Mouse (Mus musculus): ENCODE results near the gene Gmeb2. TPM values are rescaled to one million over a fixed set of nuclear protein-coding genes. Genes with fewer than 3 reads are reported as not detected.

The Gmeb2 gene
- polyA plus RNA-seq, 1 experiment from 2014 or later: 21.6 TPM

- no peak for DNase-seq (ENCODE audit: extremely low spot score, low spot score)
- 3% methylated on average over 34 of the region's 34 CpGs for WGBS
- peaks cover 67% of the 10 kb centered on the region for H3K27me3 ChIP-seq (ENCODE audit: poor library complexity, severe bottlenecking)
Measured at GRCm38 (mm10) chr2:181212389-181213020, 75.3 kb downstream of the Gmeb2 start.

GRCm38 (mm10) chr2:181206118-181206517 lies 81.7 kb downstream of the Gmeb2 start:
- 88% methylated on average over 9 of the region's 9 CpGs for WGBS
- Histone ChIP-seq H3K27me3 (ENCODE audit: poor library complexity, severe bottlenecking) (peaks cover 25% of the 10 kb centered on the region), H3K36me3 (replicated peaks) (no peaks in the 10 kb centered on the region), H3K27ac (no peak overlapping the region), H3K4me3 (no peak overlapping the region), H3K4me1 (no peaks in the 10 kb centered on the region), H3K9me3 (no peaks in the 10 kb centered on the region)
- DNase-seq (ENCODE audit: extremely low spot score, low spot score): no peak

More at GRCm38 (mm10) chr2:181212389-181213020, 75.3 kb downstream of the Gmeb2 start:
- H3K36me3 ChIP-seq (replicated peaks): no peaks in the 10 kb centered on the region
- peaks cover 19% of the 10 kb centered on the region for H3K4me1 ChIP-seq
- H3K27ac ChIP-seq: no peak overlapping the region
- H3K9me3 ChIP-seq: no peaks in the 10 kb centered on the region
- peak overlapping the region; percentile 48 for H3K4me3 ChIP-seq

- DNase-seq (ENCODE audit: extremely low spot score, low spot score): no peak
- H3K36me3 ChIP-seq (replicated peaks): no peaks in the 10 kb centered on the region
- WGBS: 91% methylated on average over 5 of the region's 5 CpGs
- H3K4me3 ChIP-seq: no peak overlapping the region
- H3K27ac ChIP-seq: no peak overlapping the region
- H3K9me3 ChIP-seq: no peaks in the 10 kb centered on the region
- no peaks in the 10 kb centered on the region for H3K4me1 ChIP-seq
- peaks cover 21% of the 10 kb centered on the region for H3K27me3 ChIP-seq (ENCODE audit: poor library complexity, severe bottlenecking)
Measured at GRCm38 (mm10) chr2:181205678-181206077, 82.2 kb downstream of the Gmeb2 start.

GRCm38 (mm10) chr2:181202886-181203285 lies 84.9 kb downstream of the Gmeb2 start:
- DNase-seq (ENCODE audit: extremely low spot score, low spot score): no peak
- WGBS: 82% methylated on average over 6 of the region's 6 CpGs
- H3K27me3 ChIP-seq (ENCODE audit: poor library complexity, severe bottlenecking): no peaks in the 10 kb centered on the region
- H3K4me1 ChIP-seq: no peaks in the 10 kb centered on the region
- H3K36me3 ChIP-seq (replicated peaks): no peaks in the 10 kb centered on the region
- H3K4me3 ChIP-seq: no peak overlapping the region
- H3K9me3 ChIP-seq: no peaks in the 10 kb centered on the region
- H3K27ac ChIP-seq: no peak overlapping the region

- no peaks in the 10 kb centered on the region for H3K4me1 ChIP-seq
- 87% methylated on average over 3 of the region's 3 CpGs for WGBS
- no peak within 1 kb of the TSS for H3K4me3 ChIP-seq
- H3K36me3 ChIP-seq (replicated peaks): no peaks in the 10 kb centered on the region
- no peak for DNase-seq (ENCODE audit: extremely low spot score, low spot score)
- H3K27ac ChIP-seq: no peak within 1 kb of the TSS
- no peaks in the 10 kb centered on the region for H3K9me3 ChIP-seq
- H3K27me3 ChIP-seq (ENCODE audit: poor library complexity, severe bottlenecking): no peaks in the 10 kb centered on the region
Measured at GRCm38 (mm10) chr2:181202422-181202821, 85.4 kb downstream of the Gmeb2 start, which contains the start of gene Ptk6. Ptk6 (minus strand) TSS chr2:181202789.

GRCm38 (mm10) chr2:181201606-181202005 lies 86.2 kb downstream of the Gmeb2 start:
- Histone ChIP-seq H3K27me3 (ENCODE audit: poor library complexity, severe bottlenecking) (no peaks in the 10 kb centered on the region), H3K36me3 (replicated peaks) (no peaks in the 10 kb centered on the region), H3K9me3 (no peaks in the 10 kb centered on the region), H3K27ac (no peak overlapping the region), H3K4me3 (no peak overlapping the region), H3K4me1 (no peaks in the 10 kb centered on the region)
- no peak for DNase-seq (ENCODE audit: extremely low spot score, low spot score)
- WGBS: 77% methylated on average over 3 of the region's 3 CpGs

Other genes with a start within 250 kb of the Gmeb2 start
- 5.7 and 5.8 TPM in 2 replicates for gene Chrna4, start 244.5 kb downstream of the Gmeb2 start, polyA plus RNA-seq (2016; fragmentation: Nextera tagmentation; extraction: Ambion mirVana)
- 2.9 and 3.8 TPM in 2 replicates for gene Kcnq2, start 152.7 kb downstream of the Gmeb2 start, polyA plus RNA-seq (2016; fragmentation: Nextera tagmentation; extraction: Ambion mirVana)
- gene Eef1a2, start 131.0 kb downstream of the Gmeb2 start, polyA plus RNA-seq (2016; fragmentation: Nextera tagmentation; extraction: Ambion mirVana): 0.07 and 0.15 TPM in 2 replicates
- gene Ppdpf, start 100.8 kb downstream of the Gmeb2 start, polyA plus RNA-seq (2016; fragmentation: Nextera tagmentation; extraction: Ambion mirVana): 387 and 397 TPM in 2 replicates
- gene Ptk6, start 85.2 kb downstream of the Gmeb2 start, polyA plus RNA-seq (2016; fragmentation: Nextera tagmentation; extraction: Ambion mirVana): not detected in 2 replicates
- 0.12 and 0.15 TPM in 2 replicates for gene Srms, start 74.8 kb downstream of the Gmeb2 start, polyA plus RNA-seq (2016; fragmentation: Nextera tagmentation; extraction: Ambion mirVana)
- gene Fndc11, start 68.0 kb downstream of the Gmeb2 start, polyA plus RNA-seq (2016; fragmentation: Nextera tagmentation; extraction: Ambion mirVana): 0.47 and 0.68 TPM in 2 replicates
- gene Helz2, start 46.0 kb downstream of the Gmeb2 start, polyA plus RNA-seq (2016; fragmentation: Nextera tagmentation; extraction: Ambion mirVana): 0.69 and 0.77 TPM in 2 replicates
- 56.4 and 76.0 TPM in 2 replicates for gene Stmn3, start 26.5 kb upstream of the Gmeb2 start, polyA plus RNA-seq (2016; fragmentation: Nextera tagmentation; extraction: Ambion mirVana)
- 81.3 and 83.6 TPM in 2 replicates for gene Rtel1, start 31.7 kb upstream of the Gmeb2 start, polyA plus RNA-seq (2016; fragmentation: Nextera tagmentation; extraction: Ambion mirVana)
- 43.7 and 47.4 TPM in 2 replicates for gene Zgpat, start 76.9 kb upstream of the Gmeb2 start, polyA plus RNA-seq (2016; fragmentation: Nextera tagmentation; extraction: Ambion mirVana)
- gene Arfrp1, start 77.4 kb upstream of the Gmeb2 start, polyA plus RNA-seq (2016; fragmentation: Nextera tagmentation; extraction: Ambion mirVana): 80.0 and 84.5 TPM in 2 replicates
- 29.8 TPM in 2 replicates for gene Lime1, start 92.0 kb upstream of the Gmeb2 start, polyA plus RNA-seq (2016; fragmentation: Nextera tagmentation; extraction: Ambion mirVana)
- 17.5 and 18.3 TPM in 2 replicates for gene Zbtb46, start 171.4 kb upstream of the Gmeb2 start, polyA plus RNA-seq (2016; fragmentation: Nextera tagmentation; extraction: Ambion mirVana)
- 0.25 TPM in 1 of 2 replicates, not detected in the other for gene Abhd16b, start 205.2 kb upstream of the Gmeb2 start, polyA plus RNA-seq (2016; fragmentation: Nextera tagmentation; extraction: Ambion mirVana)
- 151 and 158 TPM in 2 replicates for gene Tpd52l2, start 209.1 kb upstream of the Gmeb2 start, polyA plus RNA-seq (2016; fragmentation: Nextera tagmentation; extraction: Ambion mirVana)
- 92.3 and 92.4 TPM in 2 replicates for gene Dnajc5, start 232.4 kb upstream of the Gmeb2 start, polyA plus RNA-seq (2016; fragmentation: Nextera tagmentation; extraction: Ambion mirVana)

Measured in forebrain, embryonic 10.5 days (tissue).